Comparison of ENCODE assay signal across 9 mouse cellular contexts in genomic region chr5:67815572-67816325, GRCm38 (mm10). TPM values are rescaled to one million over a fixed set of nuclear protein-coding genes. Genes with fewer than 3 reads are reported as not detected.
DNase-seq lines count a peak whose midpoint lies in the region; ATAC-seq and TF ChIP-seq lines count a peak whose summit lies in the region.
"Had no signal": no experiment of that assay in that cellular context is flagged by ENCODE, and none has a peak within 500 bp of the region (broad histone marks: within the 10 kb centered on the region; RNA-seq: fewer than 3 reads in every experiment).

No protein-coding gene starts in this region.

- H3K4me1 ChIP-seq in kidney, postnatal 0 days (replicated peaks; ENCODE audit: insufficient read depth, low read length) = 0 out of 2 replicates have a peak, but pooled peaks cover 4% of the 10 kb centered on the region
- H3K4me1 ChIP-seq in erythroblast, embryonic 14.5 days (ENCODE audit: control insufficient read depth) = peaks cover 78% of the 10 kb centered on the region
- peaks cover 28% of the 10 kb centered on the region for H3K4me1 ChIP-seq in liver, embryonic 16.5 days (ENCODE audit: control insufficient read depth, low read depth, low read length)
- H3K4me1 ChIP-seq in stomach, postnatal 0 days (replicated peaks; ENCODE audit: control insufficient read depth, insufficient read depth) = no peaks in the 10 kb centered on the region
- H3K4me1 ChIP-seq in midbrain, embryonic 14.5 days (ENCODE audit: control insufficient read depth, insufficient read depth, low read length) = no peaks in the 10 kb centered on the region
- H3K4me1 ChIP-seq: limb, embryonic 15.5 days had no signal

- DNase-seq in kidney, postnatal 0 days (ENCODE audit: low spot score) = peak; percentile 72
- no peak for DNase-seq in kidney, postnatal 14 days
- DNase-seq in brain, adult 2 months (ENCODE audit: low read depth, low spot score) = peak; percentile 81
- DNase-seq in stomach, postnatal 0 days (ENCODE audit: low spot score) = peak; percentile 50
- no peak for DNase-seq in left cerebral cortex, postnatal 4 days
- DNase-seq in midbrain, embryonic 14.5 days = no peak

- H3K4me2 ChIP-seq in kidney, postnatal 0 days (ENCODE audit: low read length) = no peak overlapping the region
- peak overlapping the region; percentile 41 for H3K4me2 ChIP-seq in liver, embryonic 16.5 days (ENCODE audit: low read depth, low read length)
- no peak overlapping the region for H3K4me2 ChIP-seq in stomach, postnatal 0 days (replicated peaks; ENCODE audit: low read depth)
- no peak overlapping the region for H3K4me2 ChIP-seq in midbrain, embryonic 14.5 days (ENCODE audit: low read length)
- H3K4me2 ChIP-seq: limb, embryonic 15.5 days had no signal

- peak; percentile 85 for ATAC-seq in kidney, postnatal 0 days (replicated peaks; ENCODE audit: low FRiP score, low read depth)
- peak; percentile 89 for ATAC-seq in liver, embryonic 16.5 days (ENCODE audit: low read depth)
- peak; percentile 89 for ATAC-seq in stomach, postnatal 0 days (ENCODE audit: low FRiP score, low TSS enrichment)
- no peak for ATAC-seq in midbrain, embryonic 14.5 days (ENCODE audit: low FRiP score, low TSS enrichment)

- H3K27me3 ChIP-seq in kidney, postnatal 0 days (ENCODE audit: insufficient read depth, low read length) = no peaks in the 10 kb centered on the region
- no peaks in the 10 kb centered on the region for H3K27me3 ChIP-seq in erythroblast, embryonic 14.5 days (ENCODE audit: control insufficient read depth)
- no peaks in the 10 kb centered on the region for H3K27me3 ChIP-seq in liver, embryonic 16.5 days (ENCODE audit: control insufficient read depth, insufficient read depth, low read depth, low read length)
- H3K27me3 ChIP-seq in stomach, postnatal 0 days (ENCODE audit: control insufficient read depth, insufficient read depth, low read length) = no peaks in the 10 kb centered on the region
- no peaks in the 10 kb centered on the region for H3K27me3 ChIP-seq in midbrain, embryonic 14.5 days (ENCODE audit: control insufficient read depth, insufficient read depth, low read length)
- H3K27me3 ChIP-seq: limb, embryonic 15.5 days had no signal

- H3K27ac ChIP-seq in kidney, postnatal 0 days = no peak overlapping the region
- peak overlapping the region; percentile 95 for H3K27ac ChIP-seq in liver, embryonic 16.5 days (ENCODE audit: low read length)
- no peak overlapping the region for H3K27ac ChIP-seq in stomach, postnatal 0 days (replicated peaks)
- H3K27ac ChIP-seq in midbrain, embryonic 14.5 days (replicated peaks; ENCODE audit: low read depth, low read length) = no peak overlapping the region
- H3K27ac ChIP-seq: limb, embryonic 15.5 days had no signal

- no peak for TF ChIP-seq CTCF in kidney, postnatal 0 days (IDR thresholded peaks at IDR 0.05; ENCODE audit: low read depth)
- no peak for TF ChIP-seq CTCF in stomach, postnatal 0 days (IDR thresholded peaks at IDR 0.05; ENCODE audit: low read depth)

- H3K9me3 ChIP-seq in kidney, postnatal 0 days (replicated peaks; ENCODE audit: low read length) = no peaks in the 10 kb centered on the region
- no peaks in the 10 kb centered on the region for H3K9me3 ChIP-seq in erythroblast, embryonic 14.5 days (ENCODE audit: control insufficient read depth, low read length)
- H3K9me3 ChIP-seq in liver, embryonic 16.5 days (replicated peaks; ENCODE audit: control insufficient read depth, low read length) = no peaks in the 10 kb centered on the region
- H3K9me3 ChIP-seq in stomach, postnatal 0 days (ENCODE audit: control insufficient read depth, low read length) = no peaks in the 10 kb centered on the region
- no peaks in the 10 kb centered on the region for H3K9me3 ChIP-seq in midbrain, embryonic 14.5 days (ENCODE audit: control insufficient read depth, low read length)
- H3K9me3 ChIP-seq: limb, embryonic 15.5 days had no signal

- 40% methylated on average over 16 of the region's 16 CpGs for WGBS in kidney, postnatal 0 days
- WGBS in liver, embryonic 16.5 days (ENCODE audit: insufficient replicate concordance) = 12% methylated on average over 16 of the region's 16 CpGs
- 33% methylated on average over 16 of the region's 16 CpGs for WGBS in stomach, postnatal 0 days
- WGBS in midbrain, embryonic 14.5 days = 80% methylated on average over 16 of the region's 16 CpGs

- H3K36me3 ChIP-seq in kidney, postnatal 0 days (ENCODE audit: insufficient read depth, low read length) = no peaks in the 10 kb centered on the region
- H3K36me3 ChIP-seq in erythroblast, embryonic 14.5 days (ENCODE audit: control insufficient read depth) = peaks cover 63% of the 10 kb centered on the region
- H3K36me3 ChIP-seq in liver, embryonic 16.5 days (ENCODE audit: control insufficient read depth, insufficient read depth) = peaks cover 4% of the 10 kb centered on the region
- no peaks in the 10 kb centered on the region for H3K36me3 ChIP-seq in stomach, postnatal 0 days (ENCODE audit: control insufficient read depth, insufficient read depth, low read length)
- 0 out of 2 replicates have a peak, but pooled peaks cover 2% of the 10 kb centered on the region for H3K36me3 ChIP-seq in midbrain, embryonic 14.5 days (ENCODE audit: control insufficient read depth, insufficient read depth, low read length)
- H3K36me3 ChIP-seq: limb, embryonic 15.5 days had no signal

- no peak for TF ChIP-seq EP300 in stomach, postnatal 0 days (optimal IDR thresholded peaks at IDR 0.05)

- H3K4me3 ChIP-seq in kidney, postnatal 0 days (replicated peaks; ENCODE audit: low read depth, low read length) = no peak overlapping the region
- peak overlapping the region; percentile 83 for H3K4me3 ChIP-seq in erythroblast, embryonic 14.5 days (replicated peaks)
- peak overlapping the region; percentile 71 for H3K4me3 ChIP-seq in liver, embryonic 16.5 days (ENCODE audit: low read depth, low read length)
- no peak overlapping the region for H3K4me3 ChIP-seq in stomach, postnatal 0 days (ENCODE audit: low read depth, low read length)
- no peak overlapping the region for H3K4me3 ChIP-seq in midbrain, embryonic 14.5 days (replicated peaks; ENCODE audit: low read depth, low read length)
- H3K4me3 ChIP-seq: limb, embryonic 15.5 days had no signal

- intact Hi-C loops in left cerebral cortex, postnatal 4 days (cut with DNase I) = no loop called here

- no peak overlapping the region for H3K9ac ChIP-seq in kidney, postnatal 0 days (ENCODE audit: low read depth, low read length)
- peak overlapping the region; percentile 72 for H3K9ac ChIP-seq in liver, embryonic 16.5 days (ENCODE audit: low read depth, low read length)
- no peak overlapping the region for H3K9ac ChIP-seq in stomach, postnatal 0 days (ENCODE audit: low read length)
- no peak overlapping the region for H3K9ac ChIP-seq in midbrain, embryonic 14.5 days (replicated peaks; ENCODE audit: low read length)
- H3K9ac ChIP-seq: limb, embryonic 15.5 days had no signal

RNA-seq across cellular contexts. Expression of gene Atp8a1, which starts 31.5 kb away (rescaled TPM):
- 7.9 and 8.7 TPM in 2 replicates for polyA plus RNA-seq in kidney, postnatal 0 days (2015; fragmentation: Nextera tagmentation; extraction: Ambion mirVana)
- polyA plus RNA-seq in erythroblast, embryonic 14.5 days (2012) = 0.51 and 0.68 TPM in 2 replicates
- polyA plus RNA-seq in liver, embryonic 16.5 days (2015; fragmentation: Nextera tagmentation; extraction: Ambion mirVana) = 40.9 and 48.4 TPM in 2 replicates
- 3.3 and 4.2 TPM in 2 replicates for polyA plus RNA-seq in stomach, postnatal 0 days (2015; fragmentation: Nextera tagmentation; extraction: Ambion mirVana)
- total RNA-seq in left cerebral cortex, postnatal 4 days (2021) = 100 to 1,000 TPM; 163 to 172 TPM
- 42.0 and 54.7 TPM in 2 replicates for polyA plus RNA-seq in midbrain, embryonic 14.5 days (2014; fragmentation: Nextera tagmentation; extraction: Ambion mirVana)

Comparison
In these comparisons a context has a peak if more than half of its experiments do, and no peak if none do; other contexts are left out.
1. DNase-seq: peak in kidney, postnatal 0 days (single experiment), brain, adult 2 months (single experiment) and stomach, postnatal 0 days (single experiment); none in kidney, postnatal 14 days (single experiment), left cerebral cortex, postnatal 4 days (single experiment) and midbrain, embryonic 14.5 days (single experiment).
2. H3K4me3 ChIP-seq: peak in erythroblast, embryonic 14.5 days (single experiment) and liver, embryonic 16.5 days (single experiment); none in kidney, postnatal 0 days (single experiment), stomach, postnatal 0 days (single experiment) and midbrain, embryonic 14.5 days (single experiment).